Mouse (Mus musculus): Measurements from ENCODE around the gene Fli1. TPM values are rescaled to one million over a fixed set of nuclear protein-coding genes. Genes with fewer than 3 reads are reported as not detected.

The Fli1 gene
- total and polyA plus RNA-seq, 2 experiments, result 1.6 to 3.0 TPM

DNA sequence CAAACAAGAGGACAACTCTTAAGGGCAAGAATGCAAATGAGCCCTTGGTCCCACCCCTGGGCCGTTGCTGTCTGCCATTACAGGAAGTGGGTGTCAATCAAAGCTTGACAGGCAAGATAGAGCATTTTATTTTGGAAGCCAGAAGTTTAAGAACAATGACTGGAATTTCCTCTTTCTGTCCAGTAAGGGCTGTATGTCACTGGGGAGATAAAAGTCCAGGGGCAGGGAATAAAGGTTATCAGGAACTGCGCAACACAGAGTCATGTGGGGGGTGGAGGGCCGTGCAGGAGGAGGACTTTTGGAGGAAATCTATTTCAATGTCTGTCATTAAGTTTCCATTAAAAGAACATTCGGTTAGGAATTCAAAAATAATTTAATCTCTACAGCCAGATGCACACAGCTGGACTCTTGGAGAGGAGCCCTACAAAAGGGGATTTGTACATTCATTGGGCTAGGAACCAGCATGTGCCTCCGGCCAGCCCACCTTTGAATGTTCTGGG, 141.9 kb downstream of the Fli1 start:
- Histone ChIP-seq H3K9ac (ENCODE audit: low read depth, low read length) (no peak overlapping the region), H3K4me3 (ENCODE audit: insufficient read depth, low read depth, low read length) (no peak overlapping the region), H3K27me3 (ENCODE audit: control insufficient read depth, insufficient read depth, low read length) (no peaks in the 10 kb centered on the region), H3K36me3 (ENCODE audit: control insufficient read depth, insufficient read depth, low read length) (no peaks in the 10 kb centered on the region), H3K27ac (replicated peaks; ENCODE audit: insufficient read depth, low read depth, low read length) (peak overlapping the region; percentile 57), H3K79me2 (ENCODE audit: control insufficient read depth, insufficient read depth, low read length) (no peaks in the 10 kb centered on the region), H3K4me1 (ENCODE audit: control insufficient read depth, insufficient read depth, low read length) (peaks cover 14% of the 10 kb centered on the region)
- 14% methylated on average over 5 of the region's 5 CpGs for WGBS
- TF ChIP-seq POLR2A (IDR thresholded peaks at IDR 0.05; ENCODE audit: extremely low read depth, insufficient read depth, low read length) (no peak), CTCF (IDR thresholded peaks at IDR 0.05; ENCODE audit: low read depth, low read length) (no peak)
- peak; percentile 79 for DNase-seq (ENCODE audit: extremely low read depth, low read depth, low spot score)

DNA sequence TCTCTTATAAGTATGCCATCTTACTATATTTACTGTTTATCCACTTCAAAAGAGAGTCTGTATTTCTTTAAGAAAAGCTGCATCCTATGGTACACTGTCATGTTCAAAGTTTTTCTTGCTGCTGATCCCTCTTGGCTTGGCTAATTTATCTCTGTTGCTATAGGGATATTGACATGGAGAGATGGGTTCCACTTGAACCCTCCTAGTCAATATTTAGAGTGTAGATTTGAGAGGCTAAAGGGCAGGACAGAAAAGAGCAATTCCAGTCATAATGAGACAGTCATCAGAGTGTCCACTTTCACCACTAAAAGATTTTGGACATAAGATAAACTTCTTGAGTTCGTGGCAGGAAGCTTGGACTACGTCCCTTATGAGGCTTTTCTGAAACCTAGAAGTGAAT, 142.4 kb downstream of the Fli1 start:
- H3K4me1 ChIP-seq (ENCODE audit: control insufficient read depth, insufficient read depth, low read length), result peaks cover 14% of the 10 kb centered on the region
- DNase-seq (ENCODE audit: extremely low read depth, low read depth, low spot score), result no peak
- 20% methylated on average over 2 of the region's 2 CpGs for WGBS
- no peak overlapping the region for H3K9ac ChIP-seq (ENCODE audit: low read depth, low read length)
- H3K27me3 ChIP-seq (ENCODE audit: control insufficient read depth, insufficient read depth, low read length), result no peaks in the 10 kb centered on the region
- H3K27ac ChIP-seq (replicated peaks; ENCODE audit: insufficient read depth, low read depth, low read length), result peak overlapping the region; percentile 57
- no peaks in the 10 kb centered on the region for H3K79me2 ChIP-seq (ENCODE audit: control insufficient read depth, insufficient read depth, low read length)
- no peaks in the 10 kb centered on the region for H3K36me3 ChIP-seq (ENCODE audit: control insufficient read depth, insufficient read depth, low read length)
- TF ChIP-seq CTCF (IDR thresholded peaks at IDR 0.05; ENCODE audit: low read depth, low read length) (no peak), POLR2A (IDR thresholded peaks at IDR 0.05; ENCODE audit: extremely low read depth, insufficient read depth, low read length) (no peak)
- no peak overlapping the region for H3K4me3 ChIP-seq (ENCODE audit: insufficient read depth, low read depth, low read length)

DNA sequence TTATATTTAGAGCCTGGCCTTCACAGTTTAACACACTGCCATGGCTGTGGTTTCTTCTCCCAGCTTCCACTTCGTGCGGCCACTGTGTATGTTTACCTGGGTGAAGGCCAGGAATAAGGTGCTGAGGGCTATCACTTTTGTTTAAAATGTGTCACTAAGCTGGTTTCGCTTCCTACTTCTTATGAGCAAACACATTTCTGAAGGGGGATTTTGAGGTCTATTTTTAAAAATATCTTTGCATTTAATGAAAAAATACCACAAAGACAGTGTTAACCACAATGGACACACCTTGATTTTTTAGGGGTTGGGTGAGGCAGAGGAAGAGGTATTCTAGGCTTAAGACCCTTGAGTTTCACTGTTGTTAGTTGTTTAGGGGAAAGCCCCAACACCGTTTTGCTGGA, 147.9 kb downstream of the Fli1 start:
- no peak overlapping the region for H3K4me3 ChIP-seq (ENCODE audit: insufficient read depth, low read depth, low read length)
- no peaks in the 10 kb centered on the region for H3K79me2 ChIP-seq (ENCODE audit: control insufficient read depth, insufficient read depth, low read length)
- TF ChIP-seq CTCF (IDR thresholded peaks at IDR 0.05; ENCODE audit: low read depth, low read length) (no peak), POLR2A (IDR thresholded peaks at IDR 0.05; ENCODE audit: extremely low read depth, insufficient read depth, low read length) (no peak)
- DNase-seq (ENCODE audit: extremely low read depth, low read depth, low spot score), result peak; percentile 6
- 57% methylated on average over 4 of the region's 4 CpGs for WGBS
- no peak overlapping the region for H3K27ac ChIP-seq (replicated peaks; ENCODE audit: insufficient read depth, low read depth, low read length)
- no peaks in the 10 kb centered on the region; the same call in 1 of the 2 replicates for H3K4me1 ChIP-seq (ENCODE audit: control insufficient read depth, insufficient read depth, low read length)
- H3K36me3 ChIP-seq (ENCODE audit: control insufficient read depth, insufficient read depth, low read length), result no peaks in the 10 kb centered on the region
- H3K9ac ChIP-seq (ENCODE audit: low read depth, low read length), result no peak overlapping the region
- H3K27me3 ChIP-seq (ENCODE audit: control insufficient read depth, insufficient read depth, low read length), result no peaks in the 10 kb centered on the region

DNA sequence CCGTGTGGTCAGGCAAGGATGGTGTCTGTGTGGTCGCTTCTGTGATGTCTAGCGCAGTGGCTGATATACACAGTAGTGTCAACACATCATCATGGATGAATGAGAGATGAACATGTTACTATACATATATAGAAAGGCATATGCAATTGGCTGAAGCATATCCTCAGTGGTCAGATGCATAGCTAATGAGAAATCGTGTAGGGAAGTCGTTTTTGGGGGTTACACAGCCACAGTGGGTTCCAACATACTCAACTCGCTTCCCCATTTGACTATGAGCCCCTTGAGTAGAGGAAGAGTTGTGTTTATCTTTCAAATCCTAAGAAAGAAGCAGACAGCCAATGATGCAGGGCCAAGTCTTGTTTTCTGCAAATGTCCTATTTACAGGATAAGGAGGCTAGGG, 149.9 kb downstream of the Fli1 start:
- no peak for DNase-seq (ENCODE audit: extremely low read depth, low read depth, low spot score)
- 82% methylated on average over 6 of the region's 6 CpGs for WGBS
- Histone ChIP-seq H3K79me2 (ENCODE audit: control insufficient read depth, insufficient read depth, low read length) (no peaks in the 10 kb centered on the region), H3K4me1 (ENCODE audit: control insufficient read depth, insufficient read depth, low read length) (no peaks in the 10 kb centered on the region), H3K27me3 (ENCODE audit: control insufficient read depth, insufficient read depth, low read length) (no peaks in the 10 kb centered on the region), H3K4me3 (ENCODE audit: insufficient read depth, low read depth, low read length) (no peak overlapping the region), H3K9ac (ENCODE audit: low read depth, low read length) (no peak overlapping the region), H3K36me3 (ENCODE audit: control insufficient read depth, insufficient read depth, low read length) (no peaks in the 10 kb centered on the region), H3K27ac (replicated peaks; ENCODE audit: insufficient read depth, low read depth, low read length) (no peak overlapping the region)
- no peak for TF ChIP-seq POLR2A (IDR thresholded peaks at IDR 0.05; ENCODE audit: extremely low read depth, insufficient read depth, low read length)
- TF ChIP-seq CTCF (IDR thresholded peaks at IDR 0.05; ENCODE audit: low read depth, low read length), result no peak

DNA sequence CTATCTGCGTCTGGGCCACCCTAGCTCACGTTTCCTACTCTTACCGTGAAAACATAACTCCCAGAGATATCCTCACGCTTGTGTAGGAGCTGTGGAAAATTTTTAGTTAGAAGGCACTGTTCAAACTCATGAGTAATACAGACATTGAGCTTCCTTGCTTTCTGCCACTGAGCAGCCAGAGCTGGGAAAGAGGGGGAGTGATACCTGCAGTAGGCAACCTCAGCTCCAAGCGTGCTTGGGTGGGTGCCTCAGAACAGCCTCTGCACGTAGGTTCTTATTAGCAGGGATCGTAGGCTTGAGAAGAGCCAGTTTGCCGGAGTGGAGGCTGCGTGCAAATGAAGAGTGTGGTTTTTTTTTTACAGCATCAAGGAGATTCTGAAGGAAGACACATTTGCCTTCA, 151.0 kb downstream of the Fli1 start:
- 91% methylated on average over 9 of the region's 9 CpGs for WGBS
- H3K4me3 ChIP-seq (ENCODE audit: insufficient read depth, low read depth, low read length), result no peak overlapping the region
- H3K36me3 ChIP-seq (ENCODE audit: control insufficient read depth, insufficient read depth, low read length), result no peaks in the 10 kb centered on the region
- no peaks in the 10 kb centered on the region for H3K27me3 ChIP-seq (ENCODE audit: control insufficient read depth, insufficient read depth, low read length)
- H3K4me1 ChIP-seq (ENCODE audit: control insufficient read depth, insufficient read depth, low read length), result no peaks in the 10 kb centered on the region
- no peak for TF ChIP-seq POLR2A (IDR thresholded peaks at IDR 0.05; ENCODE audit: extremely low read depth, insufficient read depth, low read length)
- TF ChIP-seq CTCF (IDR thresholded peaks at IDR 0.05; ENCODE audit: low read depth, low read length), result no peak
- no peak overlapping the region for H3K27ac ChIP-seq (replicated peaks; ENCODE audit: insufficient read depth, low read depth, low read length)
- DNase-seq (ENCODE audit: extremely low read depth, low read depth, low spot score), result no peak
- H3K79me2 ChIP-seq (ENCODE audit: control insufficient read depth, insufficient read depth, low read length), result no peaks in the 10 kb centered on the region
- no peak overlapping the region for H3K9ac ChIP-seq (ENCODE audit: low read depth, low read length)

DNA sequence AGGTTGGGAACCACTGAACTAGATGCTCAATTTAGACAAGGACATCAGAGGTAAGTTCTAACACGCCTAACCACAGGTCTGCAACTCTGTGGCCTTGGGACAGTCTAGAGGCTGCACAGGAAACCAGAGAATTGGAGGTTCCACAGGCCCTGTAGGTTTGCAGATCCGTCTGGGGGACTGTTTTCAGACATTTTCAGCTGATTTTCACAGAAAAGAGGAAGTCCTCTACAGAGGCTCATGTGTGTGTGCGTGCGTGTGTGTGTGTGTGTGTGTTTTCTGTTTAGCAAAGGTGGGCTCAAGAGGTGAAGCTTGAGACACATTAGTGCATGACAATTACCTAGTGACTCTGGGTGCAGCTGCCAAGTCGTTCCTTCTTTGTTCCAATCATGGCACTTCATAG, 151.6 kb downstream of the Fli1 start:
- 87% methylated on average over 5 of the region's 5 CpGs for WGBS
- Histone ChIP-seq H3K9ac (ENCODE audit: low read depth, low read length) (no peak overlapping the region), H3K4me1 (ENCODE audit: control insufficient read depth, insufficient read depth, low read length) (no peaks in the 10 kb centered on the region), H3K27ac (replicated peaks; ENCODE audit: insufficient read depth, low read depth, low read length) (no peak overlapping the region), H3K4me3 (ENCODE audit: insufficient read depth, low read depth, low read length) (no peak overlapping the region), H3K79me2 (ENCODE audit: control insufficient read depth, insufficient read depth, low read length) (no peaks in the 10 kb centered on the region), H3K36me3 (ENCODE audit: control insufficient read depth, insufficient read depth, low read length) (no peaks in the 10 kb centered on the region), H3K27me3 (ENCODE audit: control insufficient read depth, insufficient read depth, low read length) (no peaks in the 10 kb centered on the region)
- TF ChIP-seq CTCF (IDR thresholded peaks at IDR 0.05; ENCODE audit: low read depth, low read length) (no peak), POLR2A (IDR thresholded peaks at IDR 0.05; ENCODE audit: extremely low read depth, insufficient read depth, low read length) (no peak)
- DNase-seq (ENCODE audit: extremely low read depth, low read depth, low spot score), result no peak
